Mouse (Mus musculus) CH12.LX (cell line): ENCODE data around the gene Tmem273. TPM values are rescaled to one million over a fixed set of nuclear protein-coding genes. Genes with fewer than 3 reads are reported as not detected.

Experiments
- DNase-seq: peaks from one replicate; pipeline ENCODE4 v3.0.0-alpha.2; 2013; ENCODE audit errors: extremely low read depth
- H3K27ac ChIP-seq: 2 replicates; pipeline ENCODE4 v1.5.1; 2012; ENCODE audit warnings: low read depth, mild to moderate bottlenecking, control low read depth, moderate library complexity; ENCODE audit not compliant: insufficient read depth
- H3K27me3 ChIP-seq: replicated peaks from 2 replicates; pipeline ENCODE3; 2012; ENCODE audit warnings: inconsistent platforms
- H3K36me3 ChIP-seq, 2 experiments: replicated peaks in 1 of 2; 2 replicates each; pipeline versions ENCODE3 to v1.6.1; 2012; ENCODE audit warnings: inconsistent platforms in 1 of 2, low read length in 1 of 2, mild to moderate bottlenecking in 1 of 2, mixed read lengths in 1 of 2, moderate library complexity in 1 of 2; ENCODE audit not compliant: control insufficient read depth in 1 of 2, insufficient read depth in 1 of 2
- H3K4me1 ChIP-seq, 2 experiments: 2 replicates each; pipeline ENCODE4 v1.6.1; 2012; ENCODE audit warnings: inconsistent platforms in 1 of 2, moderate library complexity in 1 of 2; ENCODE audit not compliant: insufficient read depth in 2 of 2, control insufficient read depth in 1 of 2
- H3K4me2 ChIP-seq: 2 replicates; pipeline ENCODE4 v1.6.1; 2012; ENCODE audit warnings: low read depth, mild to moderate bottlenecking, control low read depth; ENCODE audit not compliant: poor library complexity, insufficient read depth, severe bottlenecking
- H3K4me3 ChIP-seq, 3 experiments: fragments of 150-350 bp in 1 of 3; sonication (generic) in 1 of 3; replicated peaks in 1 of 3; 2 replicates each; pipeline versions ENCODE3 to v1.5.1; 2011 to 2012; ENCODE audit warnings: low read depth in 2 of 3, low read length in 2 of 3, mild to moderate bottlenecking in 2 of 3, moderate library complexity in 2 of 3, control low read depth in 1 of 3, improper control_type of control experiment in 1 of 3, inconsistent platforms in 1 of 3, mixed read lengths in 1 of 3; ENCODE audit not compliant: poor library complexity in 1 of 3
- H3K79me2 ChIP-seq: replicated peaks from 2 replicates; pipeline ENCODE4 v1.6.1; 2012; ENCODE audit warnings: mild to moderate bottlenecking, moderate library complexity; ENCODE audit not compliant: control insufficient read depth, poor library complexity, insufficient read depth, severe bottlenecking; ENCODE audit errors: extremely low read depth
- H3K9ac ChIP-seq: 2 replicates; pipeline ENCODE4 v1.6.1; 2012; ENCODE audit warnings: low read depth, mild to moderate bottlenecking, control low read depth, moderate library complexity; ENCODE audit not compliant: insufficient read depth
- H3K9me3 ChIP-seq: replicated peaks from 2 replicates; pipeline ENCODE3; 2012; ENCODE audit warnings: low read length, inconsistent platforms, mixed read lengths
- BHLHE40 ChIP-seq: IDR thresholded peaks from 2 replicates; pipeline ENCODE4 v1.6.1; 2011; ENCODE audit warnings: mild to moderate bottlenecking, low read depth, low read length, improper control_type of control experiment
- CHD2 ChIP-seq: IDR thresholded peaks from 2 replicates; pipeline ENCODE4 v1.6.1; 2011; ENCODE audit warnings: low read length, improper control_type of control experiment
- CTCF ChIP-seq, 2 experiments: IDR thresholded peaks in 1 of 2; conservative IDR thresholded peaks in 1 of 2; 2 replicates each; pipeline ENCODE4 v1.5.1; 2011 to 2012; ENCODE audit warnings: low read depth in 2 of 2, low read length in 2 of 2, improper control_type of control experiment in 1 of 2, inconsistent platforms in 1 of 2, mild to moderate bottlenecking in 1 of 2, moderate library complexity in 1 of 2
- E2F4 ChIP-seq: IDR thresholded peaks from 2 replicates; pipeline ENCODE4 v1.6.1; 2011; ENCODE audit warnings: low read depth, low read length, improper control_type of control experiment; ENCODE audit not compliant: insufficient replicate concordance
- ELF1 ChIP-seq: IDR thresholded peaks from 2 replicates; pipeline ENCODE4 v1.6.1; 2014; ENCODE audit warnings: low read depth, mild to moderate bottlenecking, inconsistent platforms, low read length, improper control_type of control experiment
- EP300 ChIP-seq: IDR thresholded peaks from 2 replicates; pipeline ENCODE4 v1.6.1; 2011; ENCODE audit warnings: low read length, improper control_type of control experiment
- ETS1 ChIP-seq: conservative IDR thresholded peaks from 2 replicates; pipeline ENCODE4 v1.6.1; 2012; ENCODE audit warnings: low read depth, mild to moderate bottlenecking, inconsistent platforms, low read length, improper control_type of control experiment, moderate library complexity
- JUN ChIP-seq: IDR thresholded peaks from 2 replicates; pipeline ENCODE4 v1.6.1; 2011; ENCODE audit warnings: low read depth, mild to moderate bottlenecking, low read length, improper control_type of control experiment, moderate library complexity; ENCODE audit not compliant: insufficient read depth
- JUND ChIP-seq: conservative IDR thresholded peaks from 2 replicates; pipeline ENCODE4 v1.6.1; 2011; ENCODE audit warnings: low read depth, low read length, improper control_type of control experiment
- KAT2A ChIP-seq: IDR thresholded peaks from 2 replicates; pipeline ENCODE4 v1.6.1; 2012; ENCODE audit warnings: low read length, improper control_type of control experiment, inconsistent platforms; ENCODE audit not compliant: insufficient replicate concordance
- MAZ ChIP-seq: IDR thresholded peaks from 2 replicates; pipeline ENCODE4 v1.6.1; 2012; ENCODE audit warnings: low read depth, mild to moderate bottlenecking, inconsistent platforms, low read length, improper control_type of control experiment, moderate library complexity
- MXI1 ChIP-seq: IDR thresholded peaks from 2 replicates; pipeline ENCODE4 v1.6.1; 2011; ENCODE audit warnings: mild to moderate bottlenecking, low read depth, low read length, improper control_type of control experiment
- MYC ChIP-seq: IDR thresholded peaks from 2 replicates; pipeline ENCODE4 v1.6.1; 2011; ENCODE audit warnings: low read depth, mild to moderate bottlenecking, improper control_type of control experiment, low read length
- NELFE ChIP-seq: IDR thresholded peaks from 2 replicates; pipeline ENCODE4 v1.6.1; 2011; ENCODE audit warnings: low read depth, low read length, improper control_type of control experiment
- NRF1 ChIP-seq: IDR thresholded peaks from 2 replicates; pipeline ENCODE4 v1.6.1; 2014; ENCODE audit warnings: low read depth, mild to moderate bottlenecking, inconsistent platforms, low read length, improper control_type of control experiment, moderate library complexity
- PAX5 ChIP-seq: IDR thresholded peaks from 2 replicates; pipeline ENCODE4 v1.6.1; 2012; ENCODE audit warnings: low read length, inconsistent platforms, mixed read lengths
- POLR2A ChIP-seq: IDR thresholded peaks from 2 replicates; pipeline ENCODE4 v1.6.1; 2011; ENCODE audit warnings: low read depth, mild to moderate bottlenecking, improper control_type of control experiment, low read length
- RCOR1 ChIP-seq: conservative IDR thresholded peaks from 2 replicates; pipeline ENCODE4 v1.6.1; 2012; ENCODE audit warnings: low read depth, mild to moderate bottlenecking, inconsistent platforms, low read length, improper control_type of control experiment
- SIN3A ChIP-seq: IDR thresholded peaks from 2 replicates; pipeline ENCODE4 v1.6.1; 2012; ENCODE audit warnings: low read length, improper control_type of control experiment, inconsistent platforms
- SMC3 ChIP-seq: IDR thresholded peaks from 2 replicates; pipeline ENCODE4 v1.6.1; 2011; ENCODE audit warnings: low read depth, low read length, improper control_type of control experiment
- TBP ChIP-seq: conservative IDR thresholded peaks from 2 replicates; pipeline ENCODE4 v1.6.1; 2011; ENCODE audit warnings: low read depth, low read length, improper control_type of control experiment
- UBTF ChIP-seq: IDR thresholded peaks from 2 replicates; pipeline ENCODE4 v1.6.1; 2012; ENCODE audit warnings: low read depth, mild to moderate bottlenecking, inconsistent platforms, low read length, improper control_type of control experiment, moderate library complexity
- USF2 ChIP-seq: conservative IDR thresholded peaks from 2 replicates; pipeline ENCODE4 v1.6.1; 2011; ENCODE audit warnings: low read depth, low read length, improper control_type of control experiment
- ZKSCAN1 ChIP-seq: IDR thresholded peaks from 2 replicates; pipeline ENCODE4 v1.6.1; 2012; ENCODE audit warnings: low read depth, inconsistent platforms, low read length, improper control_type of control experiment, borderline replicate concordance
- ZMIZ1 ChIP-seq: IDR thresholded peaks from 2 replicates; pipeline ENCODE4 v1.6.1; 2012; ENCODE audit warnings: low read depth, mild to moderate bottlenecking, inconsistent platforms, low read length, improper control_type of control experiment
- ZNF384 ChIP-seq: IDR thresholded peaks from 2 replicates; pipeline ENCODE4 v1.6.1; 2012; ENCODE audit warnings: low read depth, low read length, improper control_type of control experiment, inconsistent platforms
- dilution Hi-C: fragments of 300-500 bp; cut with MboI; formaldehyde crosslinking; loops from 2 replicates; pipeline ENCODE4 v1.14.3; 2020; ENCODE audit warnings: low sequenced_read_pairs; ENCODE audit not compliant: extremely low pct_unique_long_range_greater_than_20kb, extremely low pct_ligation_motif_present
- in situ Hi-C: fragments of 300-500 bp; cut with MboI; formaldehyde crosslinking; loops from 3 replicates; pipeline ENCODE4 v1.14.3; 2019; ENCODE audit warnings: low sequenced_read_pairs, low pct_ligation_motif_present, low pct_unique_long_range_greater_than_20kb, mixed read lengths
- polyA plus RNA-seq: library from polyadenylated mRNA; unstranded; fragments of >175 nt; gene quantifications from 2 replicates; pipeline ENCODE4 v1.2.1, GENCODE M21; 2012; ENCODE audit warnings: low read depth; ENCODE audit not compliant: insufficient read length
- total RNA-seq, 2 experiments: library from RNA; depleted of rRNA; stranded (reverse); fragments of 300-350 nt in 1 of 2; fragments of >200 nt in 1 of 2; gene quantifications; 2 replicates each; pipeline ENCODE4 v1.2.3; 2012 to 2014

Gene Tmem273
- total and polyA plus RNA-seq, 3 experiments, result 0.94 TPM; not detected in 2

- H3K4me3 ChIP-seq, result no peak overlapping the region
- H3K4me2 ChIP-seq, result no peak overlapping the region
- peaks cover 0 to 27% of the 10 kb centered on the region in 2 experiments; a peak in 2 of 4 replicates for H3K4me1 ChIP-seq
- dilution Hi-C loops, result no loop called here
- H3K9ac ChIP-seq, result no peak overlapping the region
- TF ChIP-seq MYC, result no peak
- no peak for TF ChIP-seq NELFE
- TF ChIP-seq USF2, result no peak
- TF ChIP-seq RCOR1, result no peak
- TF ChIP-seq UBTF, result no peak
- TF ChIP-seq ELF1, result no peak
- no peak for TF ChIP-seq ETS1
- TF ChIP-seq PAX5, result no peak
- TF ChIP-seq ZMIZ1, result no peak
- no peak for TF ChIP-seq MXI1
- no peak for TF ChIP-seq MAZ
- TF ChIP-seq E2F4, result no peak
- no peak for TF ChIP-seq POLR2A
- no peak for TF ChIP-seq SMC3
- TF ChIP-seq, all 38 proteins: peak for 0
- in situ Hi-C loops, result no loop called here
- Histone ChIP-seq H3K79me2 (no peaks in the 10 kb centered on the region), H3K36me3 (no peaks in the 10 kb centered on the region), H3K27me3 (no peaks in the 10 kb centered on the region), H3K9me3 (no peaks in the 10 kb centered on the region), H3K27ac (no peak overlapping the region)
- no peak for DNase-seq
Observed at GRCm38 (mm10) chr14:32827994-32828650, 42.4 kb downstream of the Tmem273 start.

DNA sequence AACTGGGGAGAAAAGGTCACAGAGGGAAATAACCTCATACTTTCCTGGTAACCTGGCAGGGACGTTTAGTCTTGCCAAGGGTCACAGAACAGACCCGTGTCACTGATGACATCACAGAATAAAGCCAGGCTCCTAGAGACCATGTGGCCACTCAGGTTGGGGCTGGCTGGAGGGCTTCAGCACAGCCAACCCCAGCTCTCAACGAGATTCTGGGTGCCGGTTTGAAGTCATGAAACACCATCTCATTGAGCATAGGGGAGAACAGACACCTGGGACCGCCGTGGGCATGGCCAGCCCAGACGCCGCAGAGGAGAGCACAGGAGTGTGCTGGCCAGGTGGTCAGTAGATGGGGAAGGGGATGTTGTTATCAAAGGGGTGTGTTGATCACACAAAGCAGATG is 48.1 kb downstream of the Tmem273 start, which contains the start of gene Fam170b:
Gene Fam170b (plus strand): TSS at position 116 of the 400 bp plus-strand sequence.
- Histone ChIP-seq H3K4me1 (peaks cover 0 to 11% of the 10 kb centered on the region in 2 experiments; a peak in 2 of 4 replicates), H3K36me3 (no peaks in the 10 kb centered on the region), H3K4me2 (no peak within 1 kb of the TSS), H3K9me3 (no peaks in the 10 kb centered on the region)
- dilution Hi-C loops, result no loop called here
- TF ChIP-seq MXI1 (no peak), MYC (no peak), JUND (no peak), ETS1 (no peak), JUN (no peak), E2F4 (no peak), USF2 (no peak), ZNF384 (no peak), BHLHE40 (no peak), NRF1 (no peak), EP300 (no peak), CHD2 (no peak), SIN3A (no peak), NELFE (no peak), CTCF (conservative IDR thresholded peaks at IDR 0.05 in 1 of 2, IDR thresholded peaks at IDR 0.05 in 1 of 2; ENCODE audit: low read depth in 2 of 2, low read length in 2 of 2) (no peak), TBP (no peak), ZKSCAN1 (no peak), KAT2A (no peak), ZMIZ1 (no peak)
- TF ChIP-seq, all 38 proteins: peak for 0
- H3K9ac ChIP-seq, result no peak within 1 kb of the TSS
- H3K27me3 ChIP-seq, result no peaks in the 10 kb centered on the region
- in situ Hi-C loops, result no loop called here
- no peaks in the 10 kb centered on the region for H3K79me2 ChIP-seq
- no peak within 1 kb of the TSS for H3K27ac ChIP-seq
- no peak within 1 kb of the TSS for H3K4me3 ChIP-seq
- no peak for DNase-seq
